Mouse (Mus musculus) cortical plate, adult 2 months (tissue): ENCODE results near the gene Nme3.

Source experiments
- CTCF ChIP-seq: fragments of 200-500 bp; IDR thresholded peaks from 2 replicates; pipeline ENCODE4 v1.5.1; 2011; ENCODE audit warnings: mild to moderate bottlenecking, control low read depth, low read length; ENCODE audit not compliant: insufficient read depth; ENCODE audit errors: extremely low read depth
- POLR2A ChIP-seq: fragments of 200-500 bp; IDR thresholded peaks from 2 replicates; pipeline ENCODE4 v1.6.1; 2011; ENCODE audit warnings: mild to moderate bottlenecking, low read length, control low read depth; ENCODE audit not compliant: insufficient read depth; ENCODE audit errors: extremely low read depth

DNA sequence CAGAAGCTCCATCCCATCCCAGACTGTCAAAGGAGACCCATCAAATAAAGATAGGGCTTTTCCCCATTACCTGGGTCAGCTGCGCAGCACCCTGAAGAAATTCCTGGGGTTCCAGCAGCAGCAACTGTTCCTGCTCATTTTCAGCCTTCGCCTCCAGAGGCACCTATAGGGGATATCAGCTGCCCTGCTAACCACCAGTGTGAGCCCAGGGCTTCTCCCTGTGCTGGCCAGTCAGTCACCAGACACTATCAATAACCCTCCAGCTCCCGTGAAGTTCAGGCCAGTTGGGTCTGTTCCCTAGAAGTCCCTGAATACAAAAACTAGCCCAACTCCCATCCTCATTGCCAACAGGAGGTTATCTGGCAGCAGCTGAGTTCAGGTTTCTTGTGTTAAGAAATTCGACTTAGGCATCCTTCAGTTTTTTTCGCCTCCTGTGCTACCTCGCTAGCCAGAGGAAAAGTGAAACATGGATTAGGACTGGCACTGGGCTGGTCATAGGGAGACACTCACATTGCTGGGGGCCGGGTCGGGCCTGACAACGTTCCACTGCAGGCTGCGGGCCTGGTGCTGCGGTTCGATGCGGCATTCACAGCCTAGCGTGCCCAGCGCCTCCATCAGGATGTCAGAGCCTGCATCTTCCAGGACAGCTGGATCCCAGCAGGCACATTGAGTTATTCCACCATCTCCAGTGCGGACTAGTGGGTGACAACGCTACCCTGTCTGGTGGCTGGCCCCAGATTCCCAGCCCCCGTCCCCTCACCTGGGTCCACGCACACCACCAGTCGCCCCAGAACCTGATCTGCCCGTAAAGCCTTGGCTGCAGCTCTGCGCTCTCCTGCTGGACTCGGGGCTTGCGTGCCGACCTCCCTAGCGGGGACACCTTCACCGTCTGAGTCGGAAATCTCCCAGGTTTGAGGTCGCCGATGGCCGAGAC is 2.0 kb upstream of the Nme3 start:
- TF ChIP-seq CTCF (no peak), POLR2A (no peak)
